Mouse (Mus musculus) embryo, embryonic 10.5 days (tissue): ENCODE results near the gene Cd180.

ENCODE experiments used
- DNase-seq: peaks from one replicate; pipeline ENCODE4 v3.0.0-alpha.2; 2015; ENCODE audit warnings: low spot score

The Cd180 gene

GRCm38 (mm10) chr13:102744481-102745269 is 51.3 kb downstream of the Cd180 start:
- peak; percentile 68 for DNase-seq

- no peak for DNase-seq
These were observed 51.9 kb downstream of the Cd180 start for GRCm38 (mm10) chr13:102745270-102745600.

GRCm38 (mm10) chr13:102745626-102746342 is 52.4 kb downstream of the Cd180 start:
- DNase-seq = no peak

- no peak for DNase-seq
These were observed 53.6 kb downstream of the Cd180 start for GRCm38 (mm10) chr13:102746803-102747561.

- no peak for DNase-seq
These were observed 55.8 kb downstream of the Cd180 start for GRCm38 (mm10) chr13:102749194-102749593.

GRCm38 (mm10) chr13:102749891-102750290 is 56.5 kb downstream of the Cd180 start:
- no peak for DNase-seq

- no peak for DNase-seq
These were observed 60.6 kb downstream of the Cd180 start for GRCm38 (mm10) chr13:102753714-102754556.

- no peak for DNase-seq
These were observed 61.8 kb downstream of the Cd180 start for GRCm38 (mm10) chr13:102755124-102755523.

GRCm38 (mm10) chr13:102756071-102756470 is 62.7 kb downstream of the Cd180 start:
- DNase-seq = no peak

GRCm38 (mm10) chr13:102758021-102758420 is 64.7 kb downstream of the Cd180 start:
- no peak for DNase-seq

GRCm38 (mm10) chr13:102761410-102761809 is 68.1 kb downstream of the Cd180 start:
- DNase-seq = no peak

GRCm38 (mm10) chr13:102762203-102762602 is 68.8 kb downstream of the Cd180 start:
- DNase-seq = no peak

GRCm38 (mm10) chr13:102764218-102764617 is 70.9 kb downstream of the Cd180 start:
- no peak for DNase-seq

- DNase-seq = peak; percentile 22
These were observed 71.9 kb downstream of the Cd180 start for GRCm38 (mm10) chr13:102765216-102765615.

GRCm38 (mm10) chr13:102767110-102767509 is 73.8 kb downstream of the Cd180 start:
- no peak for DNase-seq

GRCm38 (mm10) chr13:102768512-102768911 is 75.2 kb downstream of the Cd180 start:
- no peak for DNase-seq

GRCm38 (mm10) chr13:102770194-102770593 is 76.8 kb downstream of the Cd180 start:
- DNase-seq = peak; percentile 30

GRCm38 (mm10) chr13:102773169-102773568 is 79.8 kb downstream of the Cd180 start:
- no peak for DNase-seq

- DNase-seq = peak; percentile 60
These were observed 81.4 kb downstream of the Cd180 start for GRCm38 (mm10) chr13:102774786-102775201.

GRCm38 (mm10) chr13:102775506-102775905 is 82.1 kb downstream of the Cd180 start:
- no peak for DNase-seq

GRCm38 (mm10) chr13:102778859-102779258 is 85.5 kb downstream of the Cd180 start:
- DNase-seq = no peak

GRCm38 (mm10) chr13:102779275-102779674 is 85.9 kb downstream of the Cd180 start:
- DNase-seq = no peak
